Mouse (Mus musculus): ENCODE measurements around the gene Rsph3b. TPM values are rescaled to one million over a fixed set of nuclear protein-coding genes. Genes with fewer than 3 reads are reported as not detected.
"Not testable (repeated sequence)": the region's sequence is repeated elsewhere in the genome, so short reads cannot be mapped to it uniquely, and the experiment has no call there.

Gene Rsph3b
- total RNA-seq, 2 experiments from 2014 or later = 41.9 to 45.7 TPM

DNA sequence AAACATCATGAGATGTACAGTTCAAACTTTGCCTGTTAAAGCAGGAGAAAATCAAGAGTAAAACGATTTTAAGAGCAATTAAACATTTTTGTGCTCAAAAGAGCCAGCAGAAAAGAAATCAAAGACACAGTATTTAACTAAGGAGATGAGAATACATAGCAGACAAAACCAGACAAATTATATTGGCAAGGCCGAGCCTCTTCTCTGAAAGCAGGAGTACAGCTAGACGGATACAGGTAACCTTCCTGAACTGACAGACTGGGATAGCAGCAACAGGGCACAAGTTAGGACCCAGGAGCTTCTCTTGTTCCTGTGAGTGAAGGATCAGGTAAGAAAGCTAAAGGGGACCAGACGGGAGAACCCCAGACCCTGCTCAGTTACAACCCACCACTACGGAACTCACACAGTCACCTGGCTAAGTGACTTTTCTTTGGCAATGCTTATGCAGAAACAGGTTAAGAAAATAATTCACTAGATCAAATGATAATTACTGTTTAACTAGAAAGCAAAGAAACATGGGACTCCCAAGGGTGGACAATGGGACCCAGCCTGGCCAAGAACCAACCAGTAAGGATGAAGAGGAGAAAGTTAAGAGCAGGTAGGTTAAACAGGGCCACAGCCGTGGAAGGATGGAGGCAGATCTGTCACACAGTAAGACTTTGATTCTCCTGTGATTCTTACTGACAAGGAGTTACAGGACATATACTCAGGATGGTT, 11.2 kb upstream of the Rsph3b start:
- not testable (repeated sequence) for DNase-seq

DNA sequence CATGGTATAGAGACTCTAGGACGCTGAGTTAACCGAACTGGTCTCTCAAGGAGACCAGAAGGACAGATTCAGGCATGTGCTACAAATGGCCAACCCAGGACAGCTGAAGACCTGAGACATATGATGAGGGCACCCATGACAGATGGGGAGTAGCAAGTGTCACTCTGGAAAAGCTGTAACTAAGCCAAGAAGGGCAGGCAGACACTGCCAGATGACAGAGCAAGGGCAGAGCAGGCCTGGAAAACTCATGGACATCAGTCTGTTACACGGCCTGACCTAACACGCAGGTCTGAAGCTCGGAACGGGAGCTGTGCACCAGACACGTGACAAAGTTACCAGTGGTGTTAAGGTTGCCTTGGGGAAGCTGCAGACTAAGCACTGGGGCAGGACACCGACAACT, 10.4 kb upstream of the Rsph3b start:
- DNase-seq = not testable (repeated sequence)

DNA sequence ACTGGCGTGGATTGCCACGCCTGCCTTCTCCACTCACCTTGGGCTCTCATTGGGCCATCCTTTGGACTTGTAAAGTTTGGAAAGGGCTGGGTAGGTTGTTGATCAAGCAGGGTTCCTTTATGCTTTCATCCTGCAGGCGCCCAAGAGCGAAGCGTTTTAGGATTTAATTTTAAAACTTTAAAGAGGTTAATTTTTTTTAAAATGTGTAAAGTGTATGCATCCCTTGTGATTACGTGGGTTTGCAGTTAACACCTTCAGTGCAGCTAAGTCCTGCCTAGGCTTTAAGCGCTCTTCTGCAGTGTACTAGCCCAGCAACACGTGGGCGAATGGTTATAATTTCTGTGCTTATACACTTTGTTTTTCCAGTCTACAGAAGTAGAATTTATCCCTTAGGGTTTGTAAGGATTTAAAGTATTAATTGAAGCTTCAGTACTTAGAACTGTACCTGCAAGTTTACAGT, 317 bp upstream of the Rsph3b start:
- DNase-seq = not testable (repeated sequence)

DNA sequence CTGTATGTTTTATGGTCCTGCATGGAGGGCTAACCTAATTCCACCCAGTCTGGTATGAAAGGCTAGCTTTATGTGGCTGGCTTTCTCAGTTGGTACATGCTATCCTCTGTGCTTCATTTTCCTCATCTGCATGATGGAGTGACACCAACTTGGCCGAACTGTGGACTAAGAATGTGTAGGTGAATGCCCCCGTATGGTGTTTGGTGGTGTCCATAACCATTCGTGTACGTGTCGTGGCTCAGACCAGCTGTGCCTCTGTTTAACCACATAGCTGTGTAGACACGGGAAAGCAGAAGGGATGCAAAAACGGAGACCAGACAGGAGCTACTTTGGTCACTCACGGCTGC, 872 bp downstream of the Rsph3b start:
- not testable (repeated sequence) for DNase-seq

DNA sequence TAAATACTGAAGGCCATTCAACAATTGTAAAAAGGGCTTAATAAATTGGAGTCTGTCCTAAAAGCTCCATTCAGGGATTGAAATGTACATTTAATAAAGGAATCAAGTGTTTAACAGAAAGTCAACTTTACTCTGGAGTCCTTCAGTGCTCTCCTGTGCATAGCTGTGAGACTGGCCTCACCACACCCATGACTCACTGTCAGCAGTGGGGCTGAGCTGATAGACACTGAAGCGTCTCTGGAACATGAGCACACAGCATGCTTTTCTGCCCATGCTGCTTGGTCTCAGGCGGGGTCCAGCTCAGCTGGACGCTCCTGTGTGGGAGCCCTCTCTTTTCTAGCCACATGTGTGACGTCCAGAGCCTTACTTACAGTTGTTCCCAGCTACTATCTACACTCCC, 5.9 kb downstream of the Rsph3b start:
- DNase-seq = not testable (repeated sequence)

DNA sequence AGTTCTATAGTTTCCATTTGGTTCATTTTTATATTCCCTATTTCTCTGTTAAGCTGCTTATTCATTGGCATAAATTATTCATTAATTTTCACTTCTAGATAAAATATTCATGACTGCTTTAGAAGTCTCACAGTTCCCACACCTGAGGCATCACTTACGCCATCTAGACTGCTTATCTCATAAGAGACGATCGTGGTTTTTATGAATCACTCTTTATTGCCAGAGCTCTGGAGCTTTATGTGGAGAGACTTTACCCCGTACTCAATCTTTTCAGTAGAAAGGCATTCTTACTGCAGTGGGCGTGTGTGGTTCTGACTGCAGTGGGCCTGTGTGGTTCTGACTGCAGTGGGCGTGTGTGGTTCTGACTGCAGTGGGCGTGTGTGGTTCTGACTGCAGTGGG, 16.9 kb downstream of the Rsph3b start:
- DNase-seq = not testable (repeated sequence)

DNA sequence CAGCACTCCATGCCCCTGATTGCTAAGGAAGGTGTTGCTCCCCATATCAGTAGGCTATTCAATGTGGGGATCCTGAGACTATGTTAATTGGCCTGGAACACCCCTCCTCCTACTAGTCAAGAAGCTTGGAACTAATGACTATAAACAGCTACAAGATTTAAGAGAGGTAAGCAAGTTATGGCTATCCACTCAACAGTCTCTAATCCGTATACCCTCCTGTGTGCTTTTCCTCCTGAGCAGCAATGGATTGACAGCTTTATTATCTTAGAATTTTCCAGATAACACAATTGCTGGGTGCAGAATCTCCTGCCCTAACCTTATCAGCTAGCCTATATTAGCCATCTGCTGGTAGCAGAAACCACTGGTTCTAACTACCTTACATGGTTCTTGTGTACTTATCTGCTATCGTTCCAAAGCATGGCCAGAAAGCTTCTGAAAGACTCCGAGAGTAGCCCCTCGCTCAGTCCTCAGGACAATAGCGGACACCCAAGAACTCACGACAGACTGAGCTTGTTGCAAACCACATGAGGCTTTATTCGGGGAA, 28.1 kb downstream of the Rsph3b start:
- not testable (repeated sequence) for DNase-seq

DNA sequence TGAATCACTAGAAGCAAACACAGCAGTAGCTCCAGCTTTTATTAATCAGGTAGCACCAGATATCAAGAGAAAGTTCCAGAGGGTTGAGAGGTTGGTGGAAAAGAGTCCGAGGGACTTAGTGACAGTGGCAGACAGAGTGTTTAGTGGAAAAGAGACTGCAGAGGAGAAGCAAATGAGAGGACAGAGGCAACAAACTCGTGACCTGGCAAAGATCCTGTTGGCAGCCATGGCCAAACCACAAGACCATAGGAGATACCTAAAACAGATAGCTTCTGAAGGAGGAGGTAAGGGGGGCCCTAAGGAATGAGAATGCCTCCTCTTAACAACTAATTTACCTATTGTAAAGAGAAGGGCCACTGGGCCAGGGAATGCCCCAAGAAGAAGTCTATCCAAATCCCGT, 29.1 kb downstream of the Rsph3b start:
- not testable (repeated sequence) for DNase-seq

DNA sequence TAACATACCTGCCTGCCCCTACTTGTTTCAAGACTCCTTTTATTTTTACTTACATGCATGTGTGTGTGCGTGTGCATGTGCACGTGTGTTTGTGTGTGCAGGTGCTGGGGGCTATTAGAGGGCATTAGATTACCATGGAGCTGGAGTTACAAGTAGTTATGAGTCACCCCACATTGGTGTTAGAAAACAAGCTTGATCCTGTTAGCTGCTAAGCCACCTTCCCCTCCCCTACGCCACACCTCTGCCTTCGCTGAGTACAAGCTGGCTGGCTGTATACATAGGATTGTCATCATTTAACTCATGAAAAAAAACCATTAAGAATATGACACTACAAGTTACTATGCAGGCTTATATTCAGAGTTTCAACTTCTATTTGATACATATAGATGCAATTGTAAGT, 33.2 kb downstream of the Rsph3b start:
- not testable (repeated sequence) for DNase-seq

DNA sequence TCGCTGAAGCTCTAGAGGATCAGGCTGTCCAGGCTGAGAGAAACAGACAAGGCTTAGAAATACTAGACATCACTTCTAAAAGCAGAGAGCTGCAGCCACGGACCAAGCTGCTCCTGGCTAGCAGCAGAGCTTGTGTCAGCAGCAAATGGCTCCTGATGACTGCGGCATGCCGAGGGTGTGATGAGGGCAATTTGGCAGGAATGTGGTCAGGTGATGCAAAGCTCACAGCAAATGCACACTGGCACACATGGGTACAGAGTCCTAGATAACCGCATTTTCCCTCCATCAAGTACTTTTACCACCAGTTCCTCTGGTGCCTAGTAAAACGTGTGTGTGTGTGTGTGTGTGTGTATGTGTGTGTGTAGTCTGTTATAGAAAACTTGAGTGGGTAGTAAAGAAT, 34.4 kb downstream of the Rsph3b start:
- not testable (repeated sequence) for DNase-seq

DNA sequence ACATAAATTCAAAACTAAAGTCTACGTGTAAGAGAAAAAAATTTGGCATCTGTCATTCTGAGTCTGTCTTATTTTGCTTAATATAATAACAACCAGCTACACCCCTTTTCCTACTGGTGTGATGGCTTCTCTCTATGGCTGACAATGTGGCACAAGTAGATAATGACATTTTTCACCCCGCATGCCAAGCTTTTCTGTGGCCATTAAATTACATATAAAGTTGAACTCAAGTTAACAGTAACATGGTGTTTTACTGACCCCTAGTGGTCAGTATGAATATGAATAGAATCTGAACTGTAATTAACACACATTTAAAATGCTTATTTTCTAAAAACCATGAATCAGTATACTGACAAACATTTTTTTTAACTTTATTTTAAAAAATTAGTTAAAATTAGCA, 48.1 kb downstream of the Rsph3b start:
- DNase-seq = not testable (repeated sequence)

DNA sequence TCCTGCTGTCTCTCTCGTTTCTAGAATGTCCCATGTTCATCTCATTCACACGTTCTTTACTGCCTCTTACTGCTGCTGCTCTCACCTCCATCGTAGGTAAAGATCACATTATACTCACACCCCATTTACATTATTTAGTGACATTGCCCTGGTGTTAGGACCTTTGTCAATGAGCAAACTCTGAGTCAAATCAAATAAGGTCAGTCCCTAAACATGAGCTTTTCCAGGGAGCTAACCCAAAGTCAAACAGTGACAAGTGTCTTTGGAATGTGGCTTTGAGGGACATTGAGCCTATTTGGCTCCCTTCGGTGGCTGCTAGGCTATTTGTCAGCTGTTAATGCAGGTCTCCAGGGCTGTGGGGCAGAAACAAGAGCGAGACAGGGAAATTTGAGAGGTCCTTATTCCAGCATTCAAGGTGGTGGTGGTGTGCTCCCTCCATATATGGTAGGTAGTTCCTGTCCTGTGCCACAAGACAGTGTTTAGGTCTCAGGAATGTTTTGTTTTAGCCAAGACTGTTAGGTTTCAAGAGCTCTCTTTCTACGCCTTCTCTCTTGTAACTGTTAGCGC, 50.4 kb downstream of the Rsph3b start:
- not testable (repeated sequence) for DNase-seq

DNA sequence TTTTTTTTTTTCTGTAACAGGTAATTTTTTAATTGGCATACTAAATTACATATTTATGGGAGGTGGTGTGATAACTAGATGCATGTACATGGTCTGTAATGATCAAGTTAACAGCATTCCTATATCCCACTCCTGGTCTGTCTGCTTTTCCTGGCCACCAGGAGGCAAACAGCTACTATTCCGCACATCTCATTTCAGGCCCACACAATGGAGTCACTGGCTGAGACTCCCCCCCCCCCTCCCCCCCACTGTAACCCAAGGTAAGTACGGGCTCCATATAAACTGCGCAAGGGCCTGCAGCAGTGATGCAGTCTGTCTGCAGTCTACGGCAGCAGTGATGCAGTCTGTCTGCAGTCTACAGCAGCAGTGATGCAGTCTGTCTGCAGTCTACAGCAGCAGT, 51.7 kb downstream of the Rsph3b start:
- DNase-seq = no peak

DNA sequence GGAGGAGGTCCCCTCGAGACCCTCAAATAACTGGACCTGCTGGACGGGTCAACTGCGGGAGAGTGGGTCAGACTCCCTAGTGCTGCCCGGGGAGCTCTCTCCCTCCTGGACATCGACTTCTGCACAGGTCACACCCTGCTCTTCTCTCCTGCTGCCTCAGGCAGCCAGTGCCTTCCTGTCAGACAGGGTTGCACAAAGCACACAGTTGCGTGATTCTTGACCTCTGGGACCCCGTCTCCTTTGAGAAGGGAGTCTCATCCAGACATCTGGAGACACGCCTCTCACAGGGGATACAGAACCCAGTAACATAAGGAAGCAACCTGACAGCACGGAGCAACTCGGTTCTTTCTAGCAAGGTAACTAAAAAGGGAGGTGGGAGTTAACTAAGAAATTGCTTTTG, 55.1 kb downstream of the Rsph3b start:
- no peak for DNase-seq

DNA sequence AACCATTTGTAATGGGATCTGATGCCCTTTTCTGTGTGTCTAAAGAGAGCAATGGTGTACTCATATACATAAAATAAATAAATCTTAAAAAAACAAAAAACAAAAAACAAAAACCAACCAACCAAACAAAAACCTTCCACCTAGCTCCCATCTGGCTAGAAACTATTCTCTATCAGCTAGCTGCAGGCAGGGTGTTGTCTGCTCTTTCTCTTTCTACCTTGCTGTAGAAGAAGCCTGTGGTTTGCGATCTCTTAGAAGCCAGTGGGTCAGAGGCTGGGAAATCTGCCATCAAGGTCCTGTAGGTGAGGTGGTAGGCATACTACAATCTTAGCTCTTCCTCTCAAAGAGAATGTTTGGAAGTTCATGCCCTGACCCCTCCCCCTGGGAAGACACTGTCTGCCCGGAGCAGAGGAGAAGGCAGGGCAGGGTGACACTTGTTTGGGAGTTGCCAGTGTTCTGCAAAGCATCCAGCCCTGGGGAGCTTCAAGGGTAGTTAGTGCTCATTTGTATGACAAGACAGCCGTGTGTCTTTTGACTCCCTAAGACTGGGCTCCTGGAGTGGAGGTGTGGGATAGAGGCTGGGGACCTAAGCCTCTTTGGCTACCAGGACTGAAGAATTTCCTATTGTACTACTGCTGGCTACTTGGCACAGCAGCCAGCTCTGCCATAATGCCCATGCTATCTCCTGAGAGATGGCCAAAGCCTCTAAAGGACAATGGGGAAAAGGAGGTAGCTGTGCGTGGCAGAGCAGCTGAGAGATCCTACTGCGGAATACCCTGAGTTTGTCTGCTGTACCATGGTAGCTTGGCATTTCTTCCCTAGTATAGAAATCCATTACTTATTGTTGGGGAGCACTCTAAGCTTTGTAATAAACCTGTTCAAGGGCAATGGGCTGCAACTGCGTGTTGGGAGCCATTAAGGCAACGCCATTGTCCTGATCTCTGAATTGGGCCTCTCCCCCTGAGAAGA, 56.2 kb downstream of the Rsph3b start:
- no peak for DNase-seq

DNA sequence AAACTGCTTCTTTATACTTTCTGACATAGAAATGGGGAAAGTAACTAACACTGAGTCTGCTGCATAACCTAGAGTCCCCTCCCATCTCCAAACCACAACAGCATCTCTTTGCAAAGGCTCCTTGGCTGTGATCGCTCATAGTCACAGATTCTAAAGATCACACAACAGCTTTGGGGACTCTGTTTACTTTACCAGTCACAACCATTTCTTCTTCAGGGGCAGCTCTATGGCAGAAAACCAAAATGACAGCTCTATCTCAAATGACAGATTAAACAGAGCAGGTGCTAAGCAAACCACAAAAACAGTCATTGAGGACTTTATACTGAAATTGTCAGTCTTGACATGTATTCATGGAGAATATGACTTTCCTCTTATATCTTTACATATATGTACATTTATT, 62.0 kb downstream of the Rsph3b start:
- no peak for DNase-seq

DNA sequence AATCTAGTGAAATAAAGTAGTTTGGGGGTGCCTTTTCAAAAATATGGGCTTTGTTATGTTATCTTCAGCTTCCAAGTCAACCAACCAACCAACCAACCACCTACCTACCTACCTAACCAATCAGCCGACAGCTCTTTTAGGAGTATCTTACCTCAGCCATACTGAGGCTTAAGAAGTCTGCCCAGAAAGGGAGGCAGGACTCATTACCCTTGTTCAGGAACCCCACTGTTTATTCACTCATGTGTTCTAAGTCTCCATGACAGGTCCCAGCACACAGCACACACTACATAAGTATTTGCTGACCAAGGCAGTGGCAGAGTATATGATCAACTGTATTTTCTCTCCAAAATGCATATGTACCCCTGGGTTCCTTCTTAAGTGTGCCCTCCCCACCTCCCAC, 64.0 kb downstream of the Rsph3b start:
- no peak for DNase-seq

DNA sequence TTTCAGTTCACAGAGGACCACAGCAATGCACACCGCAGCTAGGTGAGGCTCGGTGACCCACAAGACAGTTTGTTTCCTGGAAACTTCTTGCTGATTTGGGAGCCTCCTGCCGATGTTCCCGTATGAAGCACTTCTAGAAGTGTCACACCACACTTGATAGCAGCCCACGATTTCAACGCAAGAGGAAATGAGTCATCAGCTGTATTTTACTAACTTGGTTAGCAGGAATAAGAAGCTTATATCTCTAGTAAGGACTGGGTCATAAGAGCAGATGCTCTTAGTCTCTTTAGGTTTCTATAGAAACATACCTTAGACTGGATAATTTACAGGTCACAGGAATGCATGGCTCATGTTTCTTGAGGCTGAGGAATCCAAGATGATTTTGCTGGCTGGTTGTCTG, 67.2 kb downstream of the Rsph3b start:
- no peak for DNase-seq

DNA sequence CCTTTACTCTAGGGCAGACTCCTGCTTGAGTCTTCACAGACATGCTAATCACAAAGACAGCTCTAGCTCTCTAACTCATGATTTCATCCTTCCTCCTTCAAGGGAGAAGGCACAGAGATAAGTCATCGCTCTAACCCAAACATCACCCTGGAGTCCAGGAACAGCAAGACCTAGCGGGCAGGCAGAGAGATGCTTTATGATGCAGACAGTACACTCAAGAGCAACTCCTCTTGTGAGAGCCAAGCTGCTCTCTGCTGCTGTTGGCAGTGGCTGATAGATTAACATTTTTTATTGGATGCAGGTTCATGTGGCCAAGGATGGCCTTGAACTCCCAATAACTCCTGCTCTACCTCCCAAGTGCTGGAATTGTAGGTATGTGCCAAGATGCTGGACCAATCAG, 77.1 kb downstream of the Rsph3b start:
- no peak for DNase-seq

DNA sequence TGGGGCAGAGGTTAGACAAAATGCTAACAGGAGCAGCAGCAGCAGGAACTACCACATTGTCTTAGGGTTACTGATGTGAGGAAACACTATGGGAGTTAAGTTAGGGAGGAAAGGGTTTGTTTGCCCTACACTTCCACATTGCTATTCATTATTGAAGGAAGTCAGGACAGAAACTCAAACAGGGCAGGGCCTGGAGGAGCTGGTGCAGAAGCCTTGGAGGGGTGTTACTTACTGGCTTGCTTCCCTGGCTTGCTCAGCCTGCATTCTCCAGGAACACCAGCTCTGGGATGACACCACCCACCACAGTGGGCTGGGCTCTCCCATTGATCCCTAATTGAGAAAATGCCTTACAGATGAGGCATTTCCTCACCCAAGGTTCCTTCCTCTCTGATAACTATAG, 79.7 kb downstream of the Rsph3b start:
- DNase-seq = no peak

DNA sequence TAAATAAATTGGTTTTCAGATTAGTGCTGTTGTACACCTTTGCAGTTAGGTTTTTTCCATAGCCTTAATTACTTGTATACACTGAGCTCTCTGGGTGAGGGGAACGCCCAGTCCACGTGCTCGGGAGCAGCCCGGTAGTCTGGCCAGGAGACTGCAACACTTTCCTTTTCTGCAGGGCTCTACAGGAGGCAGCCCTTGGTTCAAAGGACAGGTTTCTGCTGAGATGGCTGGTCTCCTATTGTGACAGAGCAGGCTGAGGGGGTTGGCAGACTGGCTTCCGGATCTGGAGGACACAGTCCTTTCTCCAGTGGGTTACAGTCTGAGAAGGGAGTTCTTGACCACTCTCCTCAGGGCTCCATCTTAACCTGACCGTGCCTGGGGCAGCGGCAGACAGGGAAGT, 80.7 kb downstream of the Rsph3b start:
- no peak for DNase-seq

DNA sequence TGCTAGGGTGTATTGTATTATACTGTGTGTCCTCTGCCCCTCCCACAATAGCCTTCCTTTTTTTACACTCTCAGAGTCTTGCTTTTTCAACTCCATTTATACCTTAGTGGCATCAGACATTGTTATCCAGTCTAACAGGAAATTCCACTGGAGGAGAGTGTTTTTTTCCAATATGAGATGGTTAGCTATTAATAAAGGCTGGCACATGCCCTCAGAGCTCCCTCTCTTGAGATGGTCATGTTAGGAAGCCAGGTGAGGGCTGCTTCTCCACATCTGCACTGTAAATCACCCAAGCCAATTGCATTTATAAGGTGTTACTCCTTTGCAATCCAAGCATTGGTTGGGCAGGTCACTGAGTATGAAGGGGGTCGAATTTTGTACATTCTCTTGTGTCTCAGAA, 81.9 kb downstream of the Rsph3b start:
- no peak for DNase-seq

DNA sequence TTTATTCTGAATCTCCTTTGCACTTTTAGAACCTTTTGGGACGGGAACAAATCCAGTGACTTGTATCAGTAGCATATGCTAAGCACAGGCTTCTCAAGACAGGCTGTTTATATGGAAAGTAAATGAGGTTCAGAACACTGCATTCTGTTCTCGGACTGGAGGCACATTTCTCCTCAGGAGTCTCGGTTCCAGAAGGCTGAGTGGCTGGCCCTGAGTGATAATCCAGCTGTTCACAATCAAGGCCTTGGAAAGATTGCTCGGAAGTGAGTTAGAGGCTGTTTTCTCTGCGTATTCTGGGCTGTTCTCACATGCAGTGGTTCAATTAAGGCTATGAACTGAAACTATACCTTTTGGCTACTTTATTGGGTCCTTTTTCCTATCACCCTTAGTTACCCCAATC, 82.9 kb downstream of the Rsph3b start:
- no peak for DNase-seq
